Mouse (Mus musculus) MEL (cell line): ENCODE results near the gene B3gnt7.

Source experiments
- CTCF ChIP-seq, 3 experiments: IDR thresholded peaks in 2 of 3; conservative IDR thresholded peaks in 1 of 3; 2 replicates each; pipeline ENCODE4 v1.5.1; 2011 to 2012; ENCODE audit warnings: low read length in 3 of 3, low read depth in 2 of 3, mild to moderate bottlenecking in 2 of 3, improper control_type of control experiment in 1 of 3, inconsistent platforms in 1 of 3, mixed read lengths in 1 of 3, moderate library complexity in 1 of 3; ENCODE audit not compliant: control insufficient read depth in 1 of 3, insufficient read depth in 1 of 3, poor library complexity in 1 of 3, severe bottlenecking in 1 of 3
- EP300 ChIP-seq, 2 experiments: IDR thresholded peaks; 2 replicates each; pipeline ENCODE4 v1.6.1; 2011; ENCODE audit warnings: improper control_type of control experiment in 2 of 2, low read length in 2 of 2, low read depth in 1 of 2, mild to moderate bottlenecking in 1 of 2
- ETS1 ChIP-seq: IDR thresholded peaks from 2 replicates; pipeline ENCODE4 v1.6.1; 2012; ENCODE audit warnings: low read depth, mild to moderate bottlenecking, inconsistent platforms, low read length, improper control_type of control experiment, moderate library complexity
- POLR2A ChIP-seq, 2 experiments: IDR thresholded peaks; 2 replicates each; pipeline ENCODE4 v1.6.1; 2011 to 2012; ENCODE audit warnings: low read length in 2 of 2, mild to moderate bottlenecking in 2 of 2, control low read depth in 1 of 2, improper control_type of control experiment in 1 of 2, low read depth in 1 of 2, moderate library complexity in 1 of 2; ENCODE audit not compliant: control insufficient read depth in 1 of 2, insufficient read depth in 1 of 2, poor library complexity in 1 of 2
- TAL1 ChIP-seq: IDR thresholded peaks from 2 replicates; pipeline ENCODE4 v1.6.1; 2012; ENCODE audit warnings: mild to moderate bottlenecking, inconsistent platforms, low read length, moderate library complexity, mixed read lengths
- TBP ChIP-seq: IDR thresholded peaks from 2 replicates; pipeline ENCODE4 v1.8.0; 2011; ENCODE audit warnings: low read depth, low read length, improper control_type of control experiment
- ZC3H11A ChIP-seq: IDR thresholded peaks from 2 replicates; pipeline ENCODE4 v1.6.1; 2012; ENCODE audit warnings: low read depth, mild to moderate bottlenecking, inconsistent platforms, low read length, improper control_type of control experiment
- ZMIZ1 ChIP-seq: IDR thresholded peaks from 2 replicates; pipeline ENCODE4 v1.6.1; 2012; ENCODE audit warnings: low read depth, mild to moderate bottlenecking, inconsistent platforms, low read length, improper control_type of control experiment, moderate library complexity

DNA sequence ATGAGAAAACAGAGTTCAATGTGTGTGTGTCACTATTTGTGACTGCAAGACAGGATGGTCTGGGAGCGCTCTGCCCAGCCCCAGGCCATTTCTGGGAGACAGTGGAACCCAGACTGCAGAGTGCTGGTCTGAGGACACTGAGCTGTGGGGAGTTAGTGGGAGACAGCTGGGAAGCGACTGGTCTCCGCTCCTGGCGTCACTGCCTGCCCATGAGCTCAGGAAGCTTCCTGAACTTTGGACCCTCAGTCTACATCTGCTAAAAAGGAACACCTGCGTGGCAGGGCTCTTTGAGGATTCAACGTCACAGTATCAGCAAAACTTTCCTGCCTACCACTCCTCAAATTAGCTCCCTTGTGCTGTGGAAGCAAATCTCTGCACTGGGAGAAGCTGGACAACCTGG, 30.9 kb upstream of the B3gnt7 start:
- no peak for TF ChIP-seq ZC3H11A
- no peak for TF ChIP-seq POLR2A (IDR thresholded peaks at IDR 0.05; ENCODE audit: control insufficient read depth in 1 of 2, insufficient read depth in 1 of 2, low read depth in 1 of 2, low read length in 2 of 2, poor library complexity in 1 of 2)
- no peak for TF ChIP-seq TBP
- no peak for TF ChIP-seq EP300 (IDR thresholded peaks at IDR 0.05; ENCODE audit: low read depth in 1 of 2, low read length in 2 of 2)
- no peak for TF ChIP-seq CTCF (IDR thresholded peaks at IDR 0.05 in 2 of 3, conservative IDR thresholded peaks at IDR 0.05 in 1 of 3; ENCODE audit: control insufficient read depth in 1 of 3, insufficient read depth in 1 of 3, low read depth in 2 of 3, low read length in 3 of 3, poor library complexity in 1 of 3, severe bottlenecking in 1 of 3)
- no peak for TF ChIP-seq ZMIZ1
- TF ChIP-seq ETS1, result no peak
- no peak for TF ChIP-seq TAL1
